Mouse (Mus musculus) kidney, embryonic 15.5 days (tissue): ENCODE results near the gene Ankrd65. TPM values are rescaled to one million over a fixed set of nuclear protein-coding genes. Genes with fewer than 3 reads are reported as not detected.
A peak's percentile ranks its signal among the peaks of the same experiment; 100 is the strongest.

Experiments used
- ATAC-seq: fragments of 200-750 bp; cut with Nextera tagmentation; replicated peaks from 2 replicates; pipeline ENCODE4 v1.8.0; 2017; ENCODE audit warnings: moderate TSS enrichment; ENCODE audit not compliant: low FRiP score
- H3K27ac ChIP-seq: fragments of 300-500 bp; sonication (generic); 2 replicates; pipeline ENCODE4 v1.5.1; 2015; ENCODE audit warnings: mild to moderate bottlenecking, inconsistent platforms
- H3K27me3 ChIP-seq: fragments of 300-500 bp; sonication (generic); 2 replicates; pipeline ENCODE4 v1.6.1; 2015; ENCODE audit warnings: inconsistent platforms
- H3K36me3 ChIP-seq: fragments of 300-500 bp; sonication (generic); 2 replicates; pipeline ENCODE4 v1.6.1; 2015; ENCODE audit warnings: inconsistent platforms
- H3K4me1 ChIP-seq: fragments of 300-500 bp; sonication (generic); 2 replicates; pipeline ENCODE4 v1.6.1; 2015; ENCODE audit warnings: inconsistent platforms
- H3K4me2 ChIP-seq: fragments of 300-500 bp; sonication (generic); 2 replicates; pipeline ENCODE4 v1.6.1; 2015; ENCODE audit warnings: moderate library complexity, mild to moderate bottlenecking, inconsistent platforms
- H3K4me3 ChIP-seq: fragments of 300-500 bp; sonication (generic); replicated peaks from 2 replicates; pipeline ENCODE4 v1.5.1; 2015; ENCODE audit warnings: mild to moderate bottlenecking, inconsistent platforms
- H3K9ac ChIP-seq: fragments of 300-500 bp; sonication (generic); 2 replicates; pipeline ENCODE4 v1.6.1; 2015; ENCODE audit warnings: mild to moderate bottlenecking, inconsistent platforms
- H3K9me3 ChIP-seq: fragments of 300-500 bp; sonication (generic); replicated peaks from 2 replicates; pipeline ENCODE4 v1.6.1; 2016; ENCODE audit warnings: inconsistent platforms
- WGBS: fragments of 180-500 bp; shearing (Covaris S2); methylation state at CpG from one replicate; pipeline ENCODE4 v1.1.7; 2015; ENCODE audit warnings: mixed read lengths; 5-methylcytosine and 5-hydroxymethylcytosine counted together
- polyA plus RNA-seq: library from polyadenylated mRNA; unstranded; fragments of >200 nt; fragmentation: Nextera tagmentation; extraction: Ambion mirVana; gene quantifications from 2 replicates; pipeline ENCODE4 v1.2.1, GENCODE M21; 2015

Gene Ankrd65
- polyA plus RNA-seq, 1 experiment from 2014 or later, result 0.34 TPM

DNA sequence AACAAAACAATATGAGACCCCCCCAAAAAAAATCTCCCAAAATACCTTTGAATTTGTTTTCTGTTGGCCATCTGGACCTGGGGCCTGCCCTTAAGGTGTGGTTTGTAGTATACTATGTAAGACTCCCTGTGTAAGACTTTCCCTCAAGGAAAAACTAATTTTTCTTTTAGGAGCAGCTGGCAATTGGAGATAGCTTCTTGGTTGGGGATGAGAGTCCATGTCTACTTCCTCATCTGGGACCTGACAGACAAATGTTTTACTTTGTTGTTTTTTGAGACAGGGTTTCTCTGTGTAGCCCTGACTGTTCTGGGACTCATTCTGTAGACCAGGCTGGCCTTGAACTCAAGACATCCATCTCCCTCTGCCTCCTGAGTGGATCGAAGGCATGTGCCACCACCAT lies 11.8 kb downstream of the Ankrd65 start:
- 100% methylated on average over 1 of the region's 1 CpGs for WGBS
- Histone ChIP-seq H3K9me3 (no peaks in the 10 kb centered on the region), H3K27ac (no peak overlapping the region), H3K4me2 (no peak overlapping the region), H3K36me3 (peaks cover 20% of the 10 kb centered on the region), H3K9ac (no peak overlapping the region), H3K4me1 (peaks cover 21% of the 10 kb centered on the region), H3K27me3 (no peaks in the 10 kb centered on the region), H3K4me3 (no peak overlapping the region)
- ATAC-seq, result no peak

DNA sequence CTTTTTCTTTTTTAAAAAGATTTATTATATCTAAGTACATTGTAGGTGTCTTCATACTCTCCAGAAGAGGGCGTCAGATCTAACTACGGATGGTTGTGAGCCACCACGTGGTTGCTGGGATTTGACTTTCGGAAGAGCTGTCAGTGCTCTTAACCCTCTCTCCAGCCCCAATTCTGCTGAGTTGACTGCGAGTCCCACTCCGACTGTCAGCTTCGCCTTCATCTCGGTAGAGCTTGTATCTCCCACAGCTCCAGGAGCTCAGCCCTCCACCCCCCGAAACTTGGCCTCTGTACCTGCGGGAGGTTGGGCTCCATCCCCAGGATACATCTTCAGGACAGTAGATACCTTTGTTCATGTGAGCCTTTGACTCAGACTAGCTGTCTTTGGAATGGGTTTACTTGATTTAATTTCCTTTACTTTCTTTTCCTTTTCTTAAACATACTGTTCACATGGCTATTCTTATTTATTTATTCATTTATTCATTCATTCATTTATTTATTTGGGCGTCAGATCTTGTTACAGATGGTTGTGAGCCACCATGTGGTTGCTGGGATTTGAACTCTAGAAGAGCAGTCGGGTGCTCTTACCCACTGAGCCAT lies 12.6 kb downstream of the Ankrd65 start, which contains the start of gene Mrpl20:
Gene Mrpl20 (plus strand): TSS at position 138 of the 599 bp plus-strand sequence.
- peaks cover 21% of the 10 kb centered on the region for H3K4me1 ChIP-seq
- WGBS, result 8% methylated on average over 12 of the region's 12 CpGs
- peak within 1 kb of the TSS; percentile 89 for H3K9ac ChIP-seq
- H3K36me3 ChIP-seq, result peaks cover 28% of the 10 kb centered on the region
- H3K4me3 ChIP-seq, result peak within 1 kb of the TSS; percentile 83
- peak within 1 kb of the TSS; percentile 74 for H3K4me2 ChIP-seq
- H3K27me3 ChIP-seq, result no peaks in the 10 kb centered on the region
- peak within 1 kb of the TSS; percentile 79 for H3K27ac ChIP-seq
- ATAC-seq, result peak; percentile 26
- H3K9me3 ChIP-seq, result no peaks in the 10 kb centered on the region

DNA sequence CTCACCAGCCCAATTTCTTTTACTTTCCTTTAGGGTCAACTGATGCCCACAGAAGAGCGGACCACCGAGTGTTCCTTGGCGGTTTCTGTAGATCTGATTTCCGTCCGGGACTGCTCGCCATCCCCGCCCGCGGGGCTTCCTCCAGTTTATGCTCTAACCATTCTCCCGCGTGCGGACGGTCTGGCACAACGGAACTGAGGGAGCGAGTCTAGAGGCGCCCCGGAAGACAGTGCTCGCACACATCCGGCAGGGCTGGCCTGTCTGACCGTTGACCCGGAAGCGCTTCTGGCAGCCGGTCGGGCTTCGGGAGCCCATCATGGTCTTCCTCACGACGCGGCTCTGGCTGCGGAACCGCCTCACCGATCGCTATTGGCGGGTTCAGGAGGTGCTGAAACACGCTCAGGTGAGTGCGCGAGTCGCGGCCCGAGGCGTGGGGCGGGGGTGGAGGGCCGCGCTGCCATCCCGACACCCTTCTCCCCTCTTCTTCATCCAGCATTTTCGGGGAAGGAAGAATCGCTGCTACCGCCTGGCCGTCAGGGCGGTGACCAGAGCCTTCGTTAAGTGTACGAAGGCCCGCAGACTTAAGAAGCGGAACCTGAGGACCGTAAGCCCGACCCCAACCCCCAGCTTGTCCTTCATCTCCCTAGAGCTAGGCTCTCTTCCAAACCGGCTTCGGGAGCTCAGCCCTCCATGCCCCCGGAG lies 13.3 kb downstream of the Ankrd65 start:
- Histone ChIP-seq H3K9me3 (no peaks in the 10 kb centered on the region), H3K4me3 (peak overlapping the region; percentile 83), H3K4me1 (peaks cover 21% of the 10 kb centered on the region), H3K4me2 (peak overlapping the region; percentile 74), H3K36me3 (peaks cover 34% of the 10 kb centered on the region), H3K27ac (peak overlapping the region; percentile 79), H3K9ac (peak overlapping the region; percentile 89), H3K27me3 (no peaks in the 10 kb centered on the region)
- WGBS, result under 1% methylated on average over 53 of the region's 58 CpGs
- peak; percentile 98 for ATAC-seq

DNA sequence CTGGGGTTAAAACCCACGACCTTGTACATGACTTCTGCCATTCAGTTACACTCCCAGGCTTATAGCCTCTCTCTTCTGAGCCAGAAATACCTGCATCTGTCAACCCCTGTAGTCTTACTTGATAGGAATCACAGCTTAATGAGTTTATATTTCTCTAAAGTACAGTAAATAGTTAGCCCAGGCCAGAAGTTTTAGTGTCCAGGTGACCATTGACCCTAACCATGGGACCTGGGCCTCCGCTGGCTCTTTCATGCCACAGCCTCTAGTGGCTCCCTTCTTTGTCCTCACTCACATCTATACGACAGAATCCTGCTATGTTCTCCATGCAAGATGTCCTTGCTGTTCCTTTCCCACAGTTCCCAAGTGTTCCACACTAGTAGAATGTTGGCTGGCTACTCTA lies 17.6 kb downstream of the Ankrd65 start:
- Histone ChIP-seq H3K4me3 (no peak overlapping the region), H3K4me2 (no peak overlapping the region), H3K36me3 (peaks cover 63% of the 10 kb centered on the region), H3K27me3 (no peaks in the 10 kb centered on the region), H3K9ac (no peak overlapping the region), H3K9me3 (no peaks in the 10 kb centered on the region), H3K27ac (no peak overlapping the region), H3K4me1 (peaks cover 27% of the 10 kb centered on the region)
- 90% methylated on average over 3 of the region's 3 CpGs for WGBS
- ATAC-seq, result no peak

DNA sequence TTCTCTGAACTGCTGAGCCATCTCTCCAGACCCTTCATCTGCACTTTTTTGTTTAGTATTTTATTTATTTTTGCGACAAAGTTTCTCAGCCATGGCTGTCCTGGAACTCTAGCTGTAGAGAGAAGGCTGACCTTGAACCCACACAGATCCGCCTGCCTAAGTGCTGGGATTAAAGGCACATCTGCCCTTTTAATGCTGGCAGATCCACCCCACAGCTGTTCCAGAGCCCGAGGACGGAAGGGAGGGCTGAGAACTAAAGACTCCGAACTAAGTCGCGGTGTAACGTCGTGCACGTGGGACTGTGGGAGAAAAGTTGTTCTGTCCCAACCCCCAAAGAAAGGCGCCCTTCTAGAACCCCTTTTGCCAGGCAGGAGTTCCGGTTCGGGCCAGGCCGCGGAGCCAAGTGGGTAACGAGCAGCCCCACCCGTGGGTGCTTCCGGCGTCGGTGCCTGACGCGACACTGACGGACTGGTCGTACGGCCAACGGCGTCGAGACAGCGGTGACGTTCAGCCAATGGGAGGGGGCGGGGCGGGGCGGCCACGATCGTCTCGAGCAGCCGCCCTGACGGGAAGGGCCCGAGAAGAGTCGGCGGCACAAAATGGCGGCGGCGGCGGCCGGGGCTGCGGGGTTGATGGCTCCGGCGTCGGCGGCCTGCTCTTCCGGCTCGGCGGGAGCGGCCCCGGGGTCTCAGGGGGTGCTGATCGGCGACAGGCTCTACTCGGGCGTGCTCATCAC lies 21.9 kb downstream of the Ankrd65 start, which contains the start of gene Ccnl2:
Gene Ccnl2 (plus strand): TSS at position 561 of the 736 bp plus-strand sequence.
- H3K27me3 ChIP-seq, result no peaks in the 10 kb centered on the region
- peak; percentile 100 for ATAC-seq
- H3K4me3 ChIP-seq, result peak within 1 kb of the TSS; percentile 98
- H3K4me2 ChIP-seq, result peak within 1 kb of the TSS; percentile 77
- under 1% methylated on average over 60 of the region's 60 CpGs for WGBS
- peaks cover 22% of the 10 kb centered on the region for H3K4me1 ChIP-seq
- H3K9ac ChIP-seq, result peak within 1 kb of the TSS; percentile 99
- H3K27ac ChIP-seq, result peak within 1 kb of the TSS; percentile 95
- H3K36me3 ChIP-seq, result peaks cover 77% of the 10 kb centered on the region
- no peaks in the 10 kb centered on the region for H3K9me3 ChIP-seq

DNA sequence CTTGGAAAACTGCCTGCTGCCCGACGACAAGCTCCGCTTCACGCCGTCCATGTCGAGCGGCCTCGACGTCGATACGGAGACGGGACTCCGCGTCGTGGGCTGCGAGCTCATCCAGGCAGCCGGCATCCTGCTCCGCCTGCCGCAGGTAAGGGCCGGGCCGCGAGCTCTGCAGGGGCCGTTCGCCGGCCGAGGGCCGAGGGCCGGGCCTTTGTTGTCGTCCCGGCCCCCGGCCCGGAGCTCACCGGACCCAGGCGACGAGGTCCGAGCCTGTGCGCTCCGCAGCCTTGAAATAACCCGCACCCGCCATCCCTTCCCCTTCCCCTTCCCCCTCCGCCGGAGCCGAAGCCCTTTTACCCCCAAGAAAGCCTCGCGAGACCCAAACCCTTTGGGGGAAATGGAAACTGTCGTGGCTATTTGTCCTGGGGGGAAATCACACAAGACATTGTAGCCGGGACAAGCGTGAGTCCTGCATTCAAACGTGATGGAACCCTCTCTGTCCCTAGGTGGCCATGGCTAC lies 22.5 kb downstream of the Ankrd65 start:
- Histone ChIP-seq H3K9me3 (no peaks in the 10 kb centered on the region), H3K27me3 (no peaks in the 10 kb centered on the region), H3K4me1 (peaks cover 22% of the 10 kb centered on the region), H3K4me3 (peak overlapping the region; percentile 98), H3K27ac (peak overlapping the region; percentile 95), H3K4me2 (peak overlapping the region; percentile 77), H3K36me3 (peaks cover 77% of the 10 kb centered on the region), H3K9ac (peak overlapping the region; percentile 99)
- WGBS, result under 1% methylated on average over 49 of the region's 49 CpGs
- peak; percentile 48 for ATAC-seq

DNA sequence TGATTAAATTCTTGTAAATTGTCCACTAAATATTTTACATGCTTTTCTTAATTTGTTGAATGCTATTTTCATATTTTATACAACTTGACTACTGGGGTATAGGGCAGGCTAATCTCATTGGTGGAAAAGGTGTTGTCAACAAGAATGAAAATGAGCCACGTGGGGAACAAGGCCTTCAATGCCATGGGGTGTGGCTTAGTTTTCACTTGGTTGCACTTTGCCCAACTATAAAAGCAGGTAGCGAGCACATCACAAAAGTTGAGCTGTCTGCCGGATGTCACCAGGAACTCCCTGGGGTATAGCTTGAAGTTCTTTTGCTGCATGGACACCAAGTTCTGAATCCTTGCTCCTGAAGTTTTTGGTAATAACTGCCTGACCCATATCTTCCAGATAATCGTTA lies 27.3 kb downstream of the Ankrd65 start:
- Histone ChIP-seq H3K27me3 (no peaks in the 10 kb centered on the region), H3K27ac (no peak overlapping the region), H3K9me3 (no peaks in the 10 kb centered on the region), H3K4me3 (no peak overlapping the region), H3K4me2 (no peak overlapping the region), H3K36me3 (peaks cover 88% of the 10 kb centered on the region), H3K9ac (no peak overlapping the region), H3K4me1 (peaks cover 13% of the 10 kb centered on the region)
- WGBS, result 88% methylated on average over 4 of the region's 4 CpGs
- ATAC-seq, result no peak

DNA sequence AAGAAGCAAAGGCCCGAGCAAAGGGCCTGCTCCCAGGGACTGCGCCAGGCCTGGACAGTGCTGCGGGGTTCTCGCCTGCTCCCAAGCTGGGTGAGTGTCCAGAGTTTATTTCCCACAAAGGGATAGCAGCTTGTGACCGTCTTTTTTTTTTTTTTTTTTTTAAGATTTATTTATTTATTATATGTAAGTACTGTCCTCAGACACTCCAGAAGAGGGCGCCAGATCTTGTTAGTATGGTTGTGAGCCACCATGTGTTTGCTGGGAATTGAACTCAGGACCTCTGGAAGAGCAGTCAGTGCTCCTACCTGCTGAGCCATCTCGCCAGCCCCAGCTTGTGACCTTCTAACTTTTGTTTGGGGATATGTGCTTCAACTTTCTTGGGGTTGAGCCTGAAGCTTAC lies 30.8 kb downstream of the Ankrd65 start:
- 84% methylated on average over 7 of the region's 7 CpGs for WGBS
- ATAC-seq, result no peak
- no peaks in the 10 kb centered on the region for H3K9me3 ChIP-seq
- no peak overlapping the region for H3K9ac ChIP-seq
- H3K4me1 ChIP-seq, result no peaks in the 10 kb centered on the region
- no peaks in the 10 kb centered on the region for H3K27me3 ChIP-seq
- no peak overlapping the region for H3K4me3 ChIP-seq
- no peak overlapping the region for H3K4me2 ChIP-seq
- peaks cover 96% of the 10 kb centered on the region for H3K36me3 ChIP-seq
- H3K27ac ChIP-seq, result no peak overlapping the region

DNA sequence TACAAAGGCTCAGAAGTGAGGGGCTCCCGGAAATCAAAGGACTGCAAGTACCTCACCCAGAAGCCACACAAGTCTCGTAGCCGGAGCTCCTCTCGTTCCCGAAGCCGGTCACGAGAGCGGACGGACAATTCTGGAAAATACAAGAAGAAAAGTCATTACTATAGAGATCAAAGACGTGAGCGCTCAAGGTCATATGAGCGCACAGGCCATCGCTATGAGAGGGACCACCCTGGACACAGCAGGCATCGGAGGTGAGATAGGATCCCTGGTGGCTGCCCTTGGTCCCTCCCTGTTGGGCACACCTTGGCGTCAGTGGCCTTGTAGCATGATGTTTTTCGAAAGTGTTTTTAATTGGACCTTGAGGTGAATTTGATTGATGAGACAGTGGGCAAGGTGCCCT lies 33.2 kb downstream of the Ankrd65 start:
- Histone ChIP-seq H3K27ac (no peak overlapping the region), H3K4me3 (no peak overlapping the region), H3K4me1 (no peaks in the 10 kb centered on the region), H3K4me2 (no peak overlapping the region), H3K36me3 (peaks cover 92% of the 10 kb centered on the region), H3K27me3 (no peaks in the 10 kb centered on the region), H3K9me3 (no peaks in the 10 kb centered on the region), H3K9ac (no peak overlapping the region)
- no peak for ATAC-seq
- 95% methylated on average over 16 of the region's 16 CpGs for WGBS

DNA sequence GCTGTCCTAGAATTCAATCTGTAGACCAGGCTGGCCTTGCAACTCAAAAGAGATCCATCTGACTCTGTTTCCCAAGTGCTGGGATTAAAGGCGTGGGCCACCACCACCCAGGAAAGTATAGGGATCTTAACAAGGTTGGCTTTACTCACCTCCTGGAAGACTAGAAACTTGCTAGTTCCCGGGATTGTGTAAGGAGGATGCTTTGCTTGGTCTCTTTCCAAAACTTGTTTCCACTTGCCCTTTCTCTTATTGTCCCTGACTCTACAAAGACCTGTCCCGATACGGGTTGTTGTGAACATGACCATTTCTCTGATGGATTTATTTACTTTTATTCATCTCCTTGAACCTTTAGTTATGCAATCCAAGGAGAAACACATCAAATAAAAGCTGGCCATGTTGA lies 39.6 kb downstream of the Ankrd65 start:
- peaks cover 40% of the 10 kb centered on the region for H3K36me3 ChIP-seq
- 90% methylated on average over 4 of the region's 4 CpGs for WGBS
- peaks cover 27% of the 10 kb centered on the region for H3K4me1 ChIP-seq
- no peak for ATAC-seq
- no peak overlapping the region for H3K9ac ChIP-seq
- no peak overlapping the region for H3K4me3 ChIP-seq
- no peaks in the 10 kb centered on the region for H3K9me3 ChIP-seq
- no peaks in the 10 kb centered on the region for H3K27me3 ChIP-seq
- H3K4me2 ChIP-seq, result no peak overlapping the region
- H3K27ac ChIP-seq, result no peak overlapping the region

DNA sequence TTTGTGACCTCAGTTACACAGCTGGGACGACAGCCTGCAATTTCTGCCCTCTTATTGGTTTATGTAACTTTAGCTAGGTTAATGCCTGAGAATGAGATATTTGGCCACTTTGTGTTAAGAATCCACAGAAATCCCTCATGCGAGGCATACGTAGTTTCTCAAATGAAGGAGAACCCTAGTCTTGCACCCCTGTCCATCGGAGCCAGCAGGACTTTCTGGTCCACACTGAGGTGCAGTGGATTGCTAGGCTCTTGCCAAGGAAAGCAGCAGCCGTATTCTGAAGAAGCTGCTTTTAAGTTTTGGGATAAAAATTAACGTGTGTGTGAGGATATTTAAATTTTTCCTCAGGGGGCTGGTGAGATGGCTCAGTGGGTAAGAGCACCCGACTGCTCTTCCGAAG lies 40.4 kb downstream of the Ankrd65 start:
- peaks cover 27% of the 10 kb centered on the region for H3K4me1 ChIP-seq

More for the DNA sequence above, 40.4 kb downstream of the Ankrd65 start:
- Histone ChIP-seq H3K27ac (peak overlapping the region; percentile 96; the same call in 1 of the 2 replicates), H3K9ac (peak overlapping the region; percentile 9; the same call in 1 of the 2 replicates), H3K4me3 (peak overlapping the region; percentile 72), H3K4me2 (peak overlapping the region; percentile 67), H3K27me3 (no peaks in the 10 kb centered on the region), H3K9me3 (no peaks in the 10 kb centered on the region), H3K36me3 (peaks cover 33% of the 10 kb centered on the region)
- whole genome bisulfite sequencing, result 53% methylated on average over 8 of the region's 8 CpGs
- ATAC-seq, result no peak
